ENCODE assay signal across 12 mouse cellular contexts in the genomic region with DNA sequence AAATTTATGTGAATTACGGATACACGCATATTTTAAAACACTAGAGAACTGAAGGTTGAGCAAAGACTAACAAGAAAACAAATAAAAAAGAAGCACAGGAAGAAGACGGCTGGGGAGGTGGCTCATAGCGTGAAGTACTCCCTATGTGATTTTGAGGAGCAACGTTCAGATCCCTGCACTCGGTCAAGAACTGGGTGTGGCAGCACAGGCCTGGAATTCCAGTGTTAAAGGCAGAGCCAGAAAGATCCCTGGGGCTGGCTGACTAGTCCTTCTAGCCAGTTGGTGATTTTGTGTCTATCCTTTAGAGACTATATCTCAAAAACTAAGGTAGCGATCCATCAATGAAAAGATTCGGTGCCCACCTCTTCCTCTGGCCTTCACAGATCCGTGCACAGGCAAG.
"Had no signal": no experiment of that assay in that cellular context is flagged by ENCODE, and none has a peak within 500 bp of the region (broad histone marks: within the 10 kb centered on the region; RNA-seq: fewer than 3 reads in every experiment).

No protein-coding gene starts in this region.

- H3K27ac ChIP-seq: layer of hippocampus, adult 2 months; limb, embryonic 12.5 days; liver, embryonic 13.5 days; midbrain, embryonic 13.5 days had no signal

- DNase-seq: kidney, postnatal 10 days; kidney, postnatal 4 days; liver; liver, embryonic 13.5 days; liver, postnatal 0 days; lung, postnatal 10 days; spleen, adult 18-20 months; thymus, adult 18-20 months; thymus, postnatal 14 days had no signal

- H3K36me3 ChIP-seq: limb, embryonic 12.5 days; liver, embryonic 13.5 days; midbrain, embryonic 13.5 days had no signal

- H3K9me3 ChIP-seq: limb, embryonic 12.5 days; liver, embryonic 13.5 days; midbrain, embryonic 13.5 days had no signal

- H3K4me1 ChIP-seq: liver, embryonic 13.5 days; midbrain, embryonic 13.5 days had no signal

- H3K9ac ChIP-seq: limb, embryonic 12.5 days; liver, embryonic 13.5 days; liver, postnatal 0 days; midbrain, embryonic 13.5 days had no signal

- H3K4me3 ChIP-seq: layer of hippocampus, adult 2 months; limb, embryonic 12.5 days; liver, embryonic 13.5 days; midbrain, embryonic 13.5 days had no signal
